Mouse (Mus musculus): ENCODE results near the gene Stac2. TPM values are rescaled to one million over a fixed set of nuclear protein-coding genes. Genes with fewer than 3 reads are reported as not detected.

The Stac2 gene
- total RNA-seq (2021), result 10 to 100 TPM; 27.2 to 31.0 TPM
- long read RNA-seq, experiment 1, transcript Stac2-201 (11 exons, 3,050 nt), result major isoform, 7 of 9 reads
- long read RNA-seq, experiment 1, partial matches to known transcripts, result 1 of 9 reads
- long read RNA-seq, experiment 1, other reads (novel, unspliced or antisense), result 1 of 9 reads
- long read RNA-seq, experiment 2, transcript Stac2-201 (11 exons, 3,050 nt), result major isoform, 8 of 13 reads
- long read RNA-seq, experiment 2, partial matches to known transcripts, result 1 of 13 reads
- long read RNA-seq, experiment 2, other reads (novel, unspliced or antisense), result 4 of 13 reads

DNA sequence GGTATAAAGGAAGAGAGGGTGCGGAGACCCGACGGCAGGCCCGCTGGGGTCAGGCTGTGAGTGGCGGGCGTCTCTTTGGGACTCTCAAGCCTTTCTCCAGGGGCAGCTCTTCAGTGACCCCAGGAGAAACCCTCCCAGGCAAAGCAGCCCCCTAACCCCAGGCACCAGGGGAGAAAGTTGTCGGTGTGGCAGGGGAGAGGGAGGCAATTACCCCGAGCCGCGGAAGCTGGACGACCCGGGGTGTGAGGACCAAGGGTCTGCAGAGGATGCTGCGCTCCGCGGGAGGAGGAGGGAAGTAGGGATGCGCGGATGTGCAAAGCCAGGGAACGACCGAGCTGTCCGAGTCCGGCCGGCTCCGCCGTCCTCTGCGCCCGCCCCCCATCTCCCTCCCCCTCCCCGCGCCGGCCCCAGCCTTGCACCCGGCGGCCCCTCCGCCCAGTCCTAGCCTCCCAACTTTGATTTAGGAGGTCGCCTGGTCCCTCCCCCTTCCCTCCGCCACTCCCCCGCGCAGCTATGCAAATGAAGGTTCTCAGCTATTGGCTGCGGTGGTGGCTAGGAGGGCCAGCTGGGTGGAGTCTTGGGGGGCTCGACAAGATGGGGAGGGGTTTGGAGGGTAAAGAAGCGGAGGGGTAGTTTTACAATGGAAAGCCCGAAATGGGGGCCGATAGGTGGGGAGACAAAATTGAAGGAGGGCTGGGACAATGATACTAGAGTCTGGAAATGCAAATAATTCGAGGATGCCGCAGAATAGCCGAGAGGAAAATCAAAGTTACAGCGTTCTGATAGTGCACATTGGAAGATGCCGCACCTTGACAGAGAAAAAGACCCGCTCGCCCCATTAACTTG lies at the start of gene Stac2:
TSS of gene Stac2 (minus strand) at position 474 of the 846 bp plus-strand sequence.
- peak in 1 of 2 experiments; percentile 63 for DNase-seq (ENCODE audit: low spot score in 2 of 2)

DNA sequence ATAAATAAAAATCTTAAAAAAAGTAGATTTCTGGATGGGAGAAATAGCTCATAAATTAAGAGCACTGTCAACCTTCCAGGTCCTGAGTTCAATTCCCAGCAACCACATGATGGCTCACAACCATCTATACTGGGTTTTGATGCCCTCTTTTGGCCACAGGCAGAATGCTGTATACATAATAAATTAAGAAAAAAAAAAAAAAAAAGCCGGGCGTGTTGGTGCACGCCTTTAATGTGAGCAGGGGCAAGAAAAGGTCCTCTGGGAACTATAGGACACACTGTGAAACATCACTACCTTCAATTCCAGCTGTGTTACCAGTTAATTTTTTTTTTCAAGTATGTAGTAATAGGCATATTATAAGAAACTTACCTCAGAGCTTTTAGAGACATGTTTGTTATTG lies 48.1 kb upstream of the Stac2 start:
- DNase-seq (ENCODE audit: low spot score in 2 of 2), result no peak

DNA sequence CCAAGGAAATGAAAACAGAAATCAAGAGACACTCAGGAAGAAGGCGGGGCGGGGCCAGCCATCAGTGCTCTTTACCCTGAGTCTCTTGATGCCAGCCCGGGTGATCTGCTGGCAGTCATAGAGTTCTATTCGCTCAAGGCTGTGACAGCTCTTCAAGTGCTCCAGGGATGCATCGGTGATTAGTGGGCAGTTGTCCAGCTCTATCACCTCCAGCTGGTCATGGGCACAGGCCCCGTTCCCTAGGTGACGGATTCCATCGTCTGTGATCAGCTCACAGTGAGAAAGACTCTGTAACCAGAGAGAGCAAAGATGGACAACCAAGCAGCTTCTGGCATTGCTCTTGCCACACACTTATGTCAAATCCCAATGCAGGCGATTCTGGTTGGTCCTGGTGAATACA lies 37.3 kb upstream of the Stac2 start:
- DNase-seq (ENCODE audit: low spot score in 2 of 2), result no peak

- DNase-seq (ENCODE audit: low spot score in 2 of 2), result no peak
Measured at GRCm38 (mm10) chr11:98088224-98088623, 35.0 kb upstream of the Stac2 start.

DNA sequence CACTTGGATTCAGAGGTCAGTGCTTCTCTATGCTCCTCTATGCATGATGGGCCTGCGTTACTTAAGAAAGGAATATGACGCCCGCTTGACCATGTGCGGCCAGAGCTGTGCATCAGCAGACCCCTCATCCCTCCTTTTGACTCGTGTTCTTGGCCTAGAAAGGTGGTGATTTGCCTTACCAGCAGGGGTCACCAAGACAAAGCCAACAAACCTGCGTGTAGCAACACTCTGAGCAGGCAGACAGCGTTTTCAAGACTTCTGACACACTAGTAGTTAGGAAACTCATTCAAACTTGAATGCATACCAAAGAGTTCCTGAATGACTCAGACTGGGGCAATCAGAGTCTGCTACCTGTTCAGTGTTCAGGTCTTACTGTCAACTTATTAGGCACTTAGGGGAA lies 33.3 kb upstream of the Stac2 start:
- DNase-seq (ENCODE audit: low spot score in 2 of 2), result no peak

DNA sequence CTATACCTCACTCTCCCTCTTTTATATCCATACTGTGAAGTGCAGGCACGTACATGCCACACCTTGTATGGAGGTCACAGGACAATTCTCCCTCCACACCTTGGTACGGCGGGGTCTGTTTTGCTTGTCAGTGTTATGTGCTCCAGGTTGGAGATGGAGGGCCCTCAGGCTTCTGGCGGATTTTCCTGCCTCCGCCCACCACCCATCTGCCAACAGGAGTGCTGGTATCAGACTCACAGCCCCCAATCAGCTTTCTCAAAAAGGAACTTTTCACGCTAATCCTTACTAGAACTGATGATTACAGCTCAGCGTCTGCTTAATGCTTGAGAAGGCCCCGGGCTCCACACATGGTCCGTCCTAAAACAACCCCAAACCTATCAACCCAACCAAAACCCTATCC lies 32.9 kb upstream of the Stac2 start:
- peak; percentile 14 to 33 for DNase-seq (ENCODE audit: low spot score in 2 of 2)

DNA sequence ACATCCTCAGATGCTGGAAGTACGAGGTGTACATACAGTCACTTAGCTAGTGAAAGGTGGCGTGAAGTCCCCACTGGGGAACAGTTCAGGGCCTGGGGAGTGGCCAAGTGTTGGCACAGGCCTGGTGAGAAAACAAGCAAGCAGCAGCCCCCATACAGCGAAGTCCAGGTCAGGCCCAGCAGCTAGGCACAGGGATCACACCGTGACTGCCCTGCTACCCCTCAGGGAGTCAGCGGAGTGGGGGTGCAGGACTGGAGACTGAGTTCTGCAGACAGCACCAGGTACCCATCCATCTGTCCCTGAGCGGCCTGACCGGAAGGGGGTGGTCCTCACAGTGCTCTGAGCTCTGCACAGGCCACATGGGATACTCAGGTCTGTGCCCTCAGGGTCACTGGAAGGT lies 29.5 kb upstream of the Stac2 start:
- DNase-seq (ENCODE audit: low spot score in 2 of 2), result no peak

DNA sequence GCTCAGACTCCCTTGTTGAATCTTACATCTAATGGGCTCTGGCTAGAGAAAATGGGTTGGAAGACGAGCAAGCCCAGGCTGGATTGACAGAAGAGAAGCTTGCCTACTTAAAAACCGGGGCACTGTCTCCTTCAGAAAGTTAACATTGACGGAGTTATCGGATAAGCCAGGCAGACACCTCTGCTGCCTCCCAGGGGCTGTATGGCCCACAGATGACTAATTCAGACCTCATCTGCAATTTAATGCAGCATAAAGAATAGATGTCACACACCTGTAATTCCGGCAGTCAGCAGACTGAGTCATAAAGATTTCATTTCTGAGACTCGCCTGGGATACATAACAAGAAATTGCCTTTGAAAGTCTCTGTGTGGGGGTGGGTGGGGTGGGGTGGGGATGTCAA lies 27.2 kb upstream of the Stac2 start:
- no peak for DNase-seq (ENCODE audit: low spot score in 2 of 2)

- DNase-seq (ENCODE audit: low spot score in 2 of 2), result no peak
Measured at GRCm38 (mm10) chr11:98077086-98077485, 23.8 kb upstream of the Stac2 start.

DNA sequence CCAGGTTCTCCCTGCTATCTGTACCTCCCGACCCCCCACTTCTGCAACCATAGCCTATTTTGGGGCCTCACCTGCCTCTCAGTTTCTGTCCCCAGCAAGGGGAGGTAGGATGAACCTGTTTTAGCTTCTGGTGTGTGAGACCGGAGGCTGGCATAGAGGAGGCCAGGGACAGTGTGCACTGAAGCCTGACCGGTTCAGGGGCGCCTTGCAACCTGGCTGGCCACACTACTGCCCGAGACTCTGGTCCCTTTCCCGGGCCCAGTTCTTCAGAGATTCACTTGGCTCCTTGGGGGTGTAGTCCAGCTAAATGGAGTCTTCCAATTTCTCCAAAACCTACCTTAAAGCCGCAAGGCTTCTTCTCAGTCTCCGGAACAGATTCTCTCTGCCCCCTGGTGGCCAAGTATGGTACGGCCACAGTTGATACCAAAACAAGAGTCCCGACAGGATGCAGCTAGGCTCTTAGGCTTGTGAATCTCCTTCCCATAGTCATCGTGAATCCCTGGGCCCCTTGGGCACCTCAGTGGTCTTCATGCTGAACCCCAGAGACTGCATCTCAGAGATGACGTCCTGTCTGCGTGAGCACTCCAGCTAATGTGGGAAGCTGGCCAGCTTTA lies 22.0 kb upstream of the Stac2 start:
- peak; percentile 88 to 92 for DNase-seq (ENCODE audit: low spot score in 2 of 2)

- no peak for DNase-seq (ENCODE audit: low spot score in 2 of 2)
Measured at GRCm38 (mm10) chr11:98073442-98073841, 20.2 kb upstream of the Stac2 start.

GRCm38 (mm10) chr11:98067255-98067654 lies 14.0 kb upstream of the Stac2 start:
- DNase-seq (ENCODE audit: low spot score in 2 of 2), result no peak

DNA sequence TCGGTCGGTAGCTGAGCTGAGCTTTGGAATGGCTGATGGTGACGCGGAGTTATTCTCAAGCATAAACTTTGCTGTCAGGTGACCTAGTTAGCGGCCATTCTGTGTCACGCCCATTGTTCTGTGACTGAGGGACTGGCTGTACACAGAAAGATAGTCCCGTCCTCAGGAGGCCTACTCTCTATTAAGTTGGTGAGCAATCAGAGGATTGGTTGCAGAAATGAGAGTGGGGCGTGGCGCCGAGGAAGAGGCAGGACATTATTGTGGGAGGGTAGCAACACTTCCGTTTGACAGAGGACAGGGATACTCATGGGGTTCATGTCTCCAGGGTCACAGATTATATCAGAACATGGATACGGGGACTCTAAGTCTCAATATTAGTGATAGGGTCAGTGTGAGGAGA lies 12.9 kb upstream of the Stac2 start:
- no peak for DNase-seq (ENCODE audit: low spot score in 2 of 2)

DNA sequence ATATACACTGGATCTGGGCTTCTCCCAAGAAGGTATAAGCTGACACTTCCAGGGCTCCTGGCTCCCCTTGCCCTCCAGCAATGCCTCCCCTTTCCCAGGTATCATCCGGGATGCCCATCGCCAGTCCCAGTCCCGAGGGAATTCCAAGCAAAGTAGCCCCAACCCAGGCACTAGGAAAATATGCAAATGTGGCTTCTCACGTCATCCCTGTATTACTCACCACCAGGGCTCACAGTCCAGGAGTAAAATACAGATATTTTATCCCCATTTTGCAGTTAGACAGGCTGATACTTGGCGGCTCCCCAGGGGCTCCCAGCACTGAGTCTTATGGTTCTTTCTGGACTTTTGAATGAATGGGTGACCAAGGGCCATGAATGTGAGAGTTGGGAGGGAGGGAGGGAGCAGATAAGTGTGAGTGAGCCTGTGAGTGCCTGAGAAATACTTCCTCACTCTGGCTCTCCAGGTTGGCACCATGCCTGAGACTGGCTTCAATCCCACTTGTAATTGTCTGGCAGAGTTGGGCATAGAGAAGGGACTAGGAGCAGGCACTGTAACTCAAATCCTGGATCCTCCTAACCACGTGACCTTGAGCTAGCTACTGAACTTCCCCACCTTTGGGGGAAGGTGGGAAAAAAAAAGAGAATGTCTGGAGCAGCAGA lies 8.8 kb upstream of the Stac2 start:
- DNase-seq (ENCODE audit: low spot score in 2 of 2), result peak; percentile 26 to 46

DNA sequence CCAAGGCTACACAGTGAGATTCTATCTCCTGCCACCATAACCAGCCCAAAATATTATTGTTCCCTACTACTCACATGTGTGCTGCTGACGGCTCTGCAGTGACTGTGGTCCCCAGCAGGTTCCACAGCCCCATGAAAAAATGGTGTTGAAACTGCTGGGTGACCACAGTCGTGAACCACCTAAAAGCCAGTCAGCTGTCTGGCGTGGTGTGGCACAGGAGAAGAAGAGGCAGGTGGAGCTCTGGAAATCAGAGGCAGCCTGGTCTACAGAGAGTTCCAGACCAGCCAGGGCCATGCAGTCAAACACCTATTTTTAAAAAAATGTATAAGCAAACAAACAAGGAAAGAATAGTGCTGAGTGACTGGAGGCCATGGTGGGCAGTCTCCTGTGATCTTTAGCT lies 8.2 kb upstream of the Stac2 start:
- DNase-seq (ENCODE audit: low spot score in 2 of 2), result no peak

- no peak for DNase-seq (ENCODE audit: low spot score in 2 of 2)
Measured at GRCm38 (mm10) chr11:98060104-98060692, 6.9 kb upstream of the Stac2 start.

GRCm38 (mm10) chr11:98059662-98060061 lies 6.4 kb upstream of the Stac2 start:
- no peak for DNase-seq (ENCODE audit: low spot score in 2 of 2)

GRCm38 (mm10) chr11:98057998-98058397 lies 4.7 kb upstream of the Stac2 start:
- no peak for DNase-seq (ENCODE audit: low spot score in 2 of 2)

GRCm38 (mm10) chr11:98057466-98057865 lies 4.2 kb upstream of the Stac2 start:
- no peak for DNase-seq (ENCODE audit: low spot score in 2 of 2)

- no peak for DNase-seq (ENCODE audit: low spot score in 2 of 2)
Measured at GRCm38 (mm10) chr11:98052129-98052988, 903 bp downstream of the Stac2 start.

Measured in layer of hippocampus, postnatal 14 days (tissue).